Mouse (Mus musculus): ENCODE data around the gene Gm37240. TPM values are rescaled to one million over a fixed set of nuclear protein-coding genes. Genes with fewer than 3 reads are reported as not detected.

Gene Gm37240
- total RNA-seq, 2 experiments from 2014 or later = not detected

- no peak for ATAC-seq (replicated peaks; ENCODE audit: low FRiP score, poor library complexity, severe bottlenecking)
Observed at GRCm38 (mm10) chr3:85140488-85140887, 746.8 kb downstream of the Gm37240 start.

DNA sequence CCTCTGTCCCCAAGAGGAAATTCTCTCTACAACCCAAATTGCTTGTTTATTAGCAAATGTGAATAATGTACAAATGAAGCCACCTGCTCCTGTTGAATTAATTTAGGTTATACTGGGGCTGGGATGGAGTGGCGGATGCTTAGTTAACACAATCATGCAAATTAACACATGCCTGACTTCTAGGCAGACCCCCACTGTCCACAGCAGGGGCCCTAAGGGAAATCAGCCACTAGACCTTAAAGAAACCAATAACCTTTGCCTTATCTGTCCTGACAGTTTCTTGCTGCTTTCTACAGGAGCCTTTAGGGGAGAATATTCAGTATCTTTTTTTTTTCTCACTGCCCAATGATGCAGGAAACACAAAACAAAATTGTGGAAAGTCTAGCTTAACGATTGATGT lies 748.9 kb downstream of the Gm37240 start:
- ATAC-seq (replicated peaks; ENCODE audit: low FRiP score, poor library complexity, severe bottlenecking) = no peak

GRCm38 (mm10) chr3:85133561-85133960 lies 753.8 kb downstream of the Gm37240 start:
- no peak for ATAC-seq (replicated peaks; ENCODE audit: low FRiP score, poor library complexity, severe bottlenecking)

GRCm38 (mm10) chr3:85131878-85132277 lies 755.4 kb downstream of the Gm37240 start:
- no peak for ATAC-seq (replicated peaks; ENCODE audit: low FRiP score, poor library complexity, severe bottlenecking)

GRCm38 (mm10) chr3:85128546-85128945 lies 758.8 kb downstream of the Gm37240 start:
- ATAC-seq (replicated peaks; ENCODE audit: low FRiP score, poor library complexity, severe bottlenecking) = no peak

GRCm38 (mm10) chr3:85126970-85127369 lies 760.3 kb downstream of the Gm37240 start:
- ATAC-seq (replicated peaks; ENCODE audit: low FRiP score, poor library complexity, severe bottlenecking) = no peak

- ATAC-seq (replicated peaks; ENCODE audit: low FRiP score, poor library complexity, severe bottlenecking) = no peak
Observed at GRCm38 (mm10) chr3:85125471-85125870, 761.8 kb downstream of the Gm37240 start.

DNA sequence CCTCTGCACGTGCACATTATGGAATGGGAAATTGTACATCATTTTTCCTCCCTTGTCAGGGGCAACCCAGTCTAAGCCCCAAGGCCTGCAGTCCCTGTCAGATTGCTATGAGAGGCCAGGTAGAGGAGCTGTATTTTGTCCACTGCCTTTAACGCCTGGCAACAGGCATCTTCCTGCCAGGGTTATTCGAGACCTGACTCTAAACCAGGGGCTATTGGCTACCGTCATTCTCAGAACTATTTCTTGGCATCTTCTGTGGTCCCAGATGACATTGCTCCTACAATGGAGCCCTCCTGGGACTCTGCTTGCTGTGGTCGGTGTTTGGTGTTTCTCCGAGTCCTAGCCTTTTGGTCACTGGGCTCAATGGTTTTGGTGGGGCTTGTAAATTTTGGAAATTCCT lies 762.4 kb downstream of the Gm37240 start:
- no peak for ATAC-seq (replicated peaks; ENCODE audit: low FRiP score, poor library complexity, severe bottlenecking)

DNA sequence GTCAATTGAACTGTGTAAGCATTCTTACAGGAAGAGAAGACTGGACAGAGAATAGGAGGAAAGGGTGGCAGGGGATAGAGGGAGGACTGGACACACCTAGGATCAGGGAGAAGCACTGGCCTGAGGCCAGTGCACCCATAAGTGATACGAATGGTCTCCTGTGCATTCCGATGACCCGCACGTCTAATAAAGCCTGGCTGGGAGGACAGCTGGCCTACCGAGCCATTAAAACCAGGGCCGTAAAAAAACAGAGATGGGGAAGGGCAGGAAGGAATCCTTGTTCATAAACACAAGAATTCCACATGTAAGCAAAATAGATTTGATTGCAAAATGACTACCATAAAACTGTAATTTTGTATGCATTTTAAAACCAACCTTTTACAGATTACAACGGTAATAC lies 762.9 kb downstream of the Gm37240 start:
- ATAC-seq (replicated peaks; ENCODE audit: low FRiP score, poor library complexity, severe bottlenecking) = no peak

DNA sequence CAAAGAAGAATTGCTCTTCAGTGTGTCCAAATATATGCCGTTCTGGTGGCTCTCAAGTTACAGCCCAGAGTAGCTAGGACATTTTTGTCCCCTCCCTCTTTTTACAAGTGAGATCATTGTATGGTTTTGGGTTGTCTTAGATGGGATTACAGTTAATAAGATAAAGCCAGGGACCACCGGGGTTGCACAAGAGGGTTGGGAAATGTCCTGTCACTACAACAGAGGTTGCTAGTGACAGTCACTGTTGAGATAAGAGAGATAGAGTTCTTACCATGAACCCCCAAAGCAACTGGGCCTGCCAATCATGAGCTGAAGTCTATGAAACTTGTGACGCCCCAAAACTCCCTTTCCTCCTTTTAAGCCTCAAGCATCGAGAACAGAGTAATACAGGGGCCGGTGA lies 769.6 kb downstream of the Gm37240 start:
- no peak for ATAC-seq (replicated peaks; ENCODE audit: low FRiP score, poor library complexity, severe bottlenecking)

GRCm38 (mm10) chr3:85117014-85117413 lies 770.3 kb downstream of the Gm37240 start:
- ATAC-seq (replicated peaks; ENCODE audit: low FRiP score, poor library complexity, severe bottlenecking) = no peak

DNA sequence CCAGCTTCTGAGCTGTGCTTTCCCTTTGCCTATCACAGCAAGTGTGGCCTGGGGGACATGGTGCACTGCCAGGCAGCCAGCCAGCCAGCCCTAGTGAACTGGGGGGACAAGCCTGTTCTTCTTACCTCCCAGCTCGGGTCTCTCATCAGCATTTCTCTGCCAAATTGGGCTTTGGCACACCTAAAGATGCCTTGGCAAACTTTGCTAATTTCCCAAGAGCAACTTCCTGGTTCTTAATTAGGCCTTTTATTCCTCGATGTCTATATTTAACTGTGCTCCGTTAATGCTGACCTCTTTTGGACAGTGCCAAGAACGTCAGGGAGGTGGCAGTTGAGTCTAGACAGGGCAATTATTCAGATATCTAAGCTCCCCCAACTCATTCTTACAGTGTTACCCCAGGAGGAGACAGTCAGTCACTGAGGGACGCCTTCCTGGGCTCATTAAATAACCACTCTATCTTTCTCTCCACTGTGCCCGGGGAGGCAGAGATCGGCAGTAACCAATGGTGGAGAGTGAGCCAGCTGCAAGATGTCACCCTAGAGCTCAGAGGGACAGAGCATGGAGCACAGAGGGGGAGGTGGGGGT lies 771.3 kb downstream of the Gm37240 start:
- ATAC-seq (replicated peaks; ENCODE audit: low FRiP score, poor library complexity, severe bottlenecking) = no peak

GRCm38 (mm10) chr3:85113565-85113964 lies 773.8 kb downstream of the Gm37240 start:
- no peak for ATAC-seq (replicated peaks; ENCODE audit: low FRiP score, poor library complexity, severe bottlenecking)

GRCm38 (mm10) chr3:85110762-85111161 lies 776.6 kb downstream of the Gm37240 start:
- ATAC-seq (replicated peaks; ENCODE audit: low FRiP score, poor library complexity, severe bottlenecking) = no peak

- no peak for ATAC-seq (replicated peaks; ENCODE audit: low FRiP score, poor library complexity, severe bottlenecking)
Observed at GRCm38 (mm10) chr3:85109221-85109620, 778.1 kb downstream of the Gm37240 start.

DNA sequence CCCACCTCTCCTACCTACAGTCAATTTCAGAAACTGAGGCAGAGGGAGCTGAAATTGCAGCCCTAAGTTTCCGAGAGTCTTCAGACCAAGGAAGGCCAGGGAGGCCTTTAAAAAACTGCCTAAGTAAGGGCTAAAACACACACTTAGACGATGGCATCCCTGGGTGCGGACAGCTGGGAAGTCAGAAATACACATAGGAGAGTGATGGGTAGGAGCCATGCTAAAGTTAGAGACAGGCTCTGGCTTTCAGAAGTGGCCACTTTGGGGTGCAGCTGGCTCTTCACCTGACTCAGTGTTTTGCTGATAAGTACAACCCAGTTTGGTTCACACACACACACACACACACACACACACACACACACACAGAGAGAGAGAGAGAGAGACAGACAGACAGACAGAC lies 778.9 kb downstream of the Gm37240 start:
- no peak for ATAC-seq (replicated peaks; ENCODE audit: low FRiP score, poor library complexity, severe bottlenecking)

- no peak for ATAC-seq (replicated peaks; ENCODE audit: low FRiP score, poor library complexity, severe bottlenecking)
Observed at GRCm38 (mm10) chr3:85106956-85107355, 780.4 kb downstream of the Gm37240 start.

DNA sequence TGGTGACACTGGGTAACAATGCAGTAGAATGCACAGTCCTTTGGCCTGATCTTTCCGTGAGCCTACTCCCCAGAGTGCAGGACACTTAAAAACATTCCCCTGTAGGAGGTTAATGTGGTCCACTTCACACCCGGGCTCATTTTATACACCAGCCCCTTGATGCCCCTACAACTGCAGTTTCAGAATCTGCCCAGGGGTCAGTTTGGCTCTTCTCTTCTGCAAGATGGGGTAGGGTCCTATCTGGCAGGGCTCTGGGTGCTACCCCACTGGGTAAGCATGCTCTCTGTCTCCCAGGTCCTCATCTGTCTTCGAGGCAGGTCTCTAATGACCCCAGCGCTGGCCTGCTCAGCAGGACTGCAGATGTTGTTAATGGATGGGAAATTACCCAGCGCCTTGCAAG lies 783.0 kb downstream of the Gm37240 start:
- no peak for ATAC-seq (replicated peaks; ENCODE audit: low FRiP score, poor library complexity, severe bottlenecking)

- ATAC-seq (replicated peaks; ENCODE audit: low FRiP score, poor library complexity, severe bottlenecking) = no peak
Observed at GRCm38 (mm10) chr3:85080882-85081558, 806.3 kb downstream of the Gm37240 start.

DNA sequence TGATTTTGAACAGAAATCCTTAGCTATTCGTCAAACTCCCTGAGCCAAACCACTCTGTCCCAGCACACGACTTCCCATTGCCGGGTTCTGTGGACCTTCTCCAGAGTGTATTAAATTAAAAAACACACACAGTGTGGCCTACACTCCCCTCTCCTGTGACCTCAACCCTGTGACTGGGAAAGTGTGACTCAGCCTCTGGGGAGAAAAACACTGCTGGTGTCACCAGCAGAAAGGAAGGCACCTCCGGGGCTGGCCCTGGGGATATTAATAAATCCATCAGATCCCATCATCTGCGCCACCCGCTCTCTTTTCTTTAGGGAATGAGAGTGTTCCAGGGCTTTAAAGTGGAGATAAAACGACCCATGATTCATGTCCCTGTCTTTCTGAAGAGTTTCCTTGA lies 823.2 kb downstream of the Gm37240 start:
- no peak for ATAC-seq (replicated peaks; ENCODE audit: low FRiP score, poor library complexity, severe bottlenecking)

GRCm38 (mm10) chr3:85060153-85060552 lies 827.2 kb downstream of the Gm37240 start:
- no peak for ATAC-seq (replicated peaks; ENCODE audit: low FRiP score, poor library complexity, severe bottlenecking)

DNA sequence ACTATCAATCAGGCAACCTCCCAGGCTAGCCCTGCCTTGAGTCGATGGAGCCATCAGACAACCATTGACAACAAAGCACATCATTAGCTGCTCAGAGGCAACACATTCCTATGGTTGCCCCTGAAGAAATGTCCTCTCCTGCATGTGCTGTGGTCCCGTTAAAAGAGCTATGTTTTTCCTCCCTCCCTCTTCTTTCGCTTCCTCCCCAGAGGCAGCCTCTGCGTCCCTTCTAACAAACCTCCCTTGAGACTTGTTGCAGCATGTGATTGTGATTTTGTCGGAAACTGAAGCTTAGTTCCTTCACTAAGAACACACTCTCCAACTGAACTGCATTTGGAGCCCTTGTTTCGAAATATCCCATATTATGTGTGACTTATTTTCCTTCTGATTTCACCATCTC lies 830.1 kb downstream of the Gm37240 start:
- ATAC-seq (replicated peaks; ENCODE audit: low FRiP score, poor library complexity, severe bottlenecking) = no peak

Data from erythroblast, adult 5-6 weeks (primary cell).